Mouse (Mus musculus) liver, embryonic 18 days (tissue): ENCODE results near the gene Ugt1a8. TPM values are rescaled to one million over a fixed set of nuclear protein-coding genes. Genes with fewer than 3 reads are reported as not detected.

ENCODE experiments used
- polyA plus RNA-seq: library from polyadenylated mRNA; depleted of rRNA; stranded (reverse); fragments of >200 nt; gene quantifications from 2 replicates; pipeline ENCODE4 v1.2.3, GENCODE M21; 2012; rRNA removed

Gene Ugt1a8
- 0.01 and 0.02 TPM in 2 replicates for polyA plus RNA-seq

GRCm38 (mm10) chr1:88087513-88087912, at the start of gene Ugt1a8:
Ugt1a8 (plus strand) TSS chr1:88087813.

GRCm38 (mm10) chr1:88055088-88055487, 32.5 kb upstream of the Ugt1a8 start, which contains the start of gene Ugt1a10:
Ugt1a10 (plus strand) TSS chr1:88055388.

GRCm38 (mm10) chr1:88070495-88070894, 17.1 kb upstream of the Ugt1a8 start, which contains the start of gene Ugt1a9:
Ugt1a9 (plus strand) TSS chr1:88070800.

GRCm38 (mm10) chr1:88094941-88095492, 7.4 kb downstream of the Ugt1a8 start, which contains the start of gene Ugt1a7c:
Ugt1a7c (plus strand) TSS chr1:88095062.

GRCm38 (mm10) chr1:88103019-88103418, 15.4 kb downstream of the Ugt1a8 start, which contains the start of gene Ugt1a6b:
Ugt1a6b (plus strand) TSS chr1:88103252.

GRCm38 (mm10) chr1:88134457-88135011, 46.9 kb downstream of the Ugt1a8 start, which contains the start of gene Ugt1a6a:
Ugt1a6a (plus strand) TSS chr1:88134809.

GRCm38 (mm10) chr1:88165711-88166110, 78.1 kb downstream of the Ugt1a8 start, which contains the start of gene Ugt1a5:
Ugt1a5 (plus strand) TSS chr1:88166012.

GRCm38 (mm10) chr1:88200456-88200855, 112.8 kb downstream of the Ugt1a8 start, which contains the start of gene Ugt1a2:
Ugt1a2 (plus strand) TSS chr1:88200601.

GRCm38 (mm10) chr1:88205294-88205922, 117.8 kb downstream of the Ugt1a8 start, which contains the start of gene Dnajb3:
Dnajb3 (minus strand) TSS chr1:88205782.

GRCm38 (mm10) chr1:88211812-88212211, 124.2 kb downstream of the Ugt1a8 start, which contains the start of gene Ugt1a1:
Ugt1a1 (plus strand) TSS chr1:88211959.

GRCm38 (mm10) chr1:88226670-88227379, 139.2 kb downstream of the Ugt1a8 start, which contains the start of gene Mroh2a:
Mroh2a (plus strand) TSS chr1:88226986.

Other genes with a start within 250 kb of the Ugt1a8 start
- gene Dgkd, start 234.5 kb upstream of the Ugt1a8 start, polyA plus RNA-seq = 11.8 and 13.1 TPM in 2 replicates
- 9.2 and 10.4 TPM in 2 replicates for gene Usp40, start 79.3 kb upstream of the Ugt1a8 start, polyA plus RNA-seq
- 0.07 and 0.12 TPM in 2 replicates for gene Ugt1a10, start 32.4 kb upstream of the Ugt1a8 start, polyA plus RNA-seq
- gene Ugt1a9, start 17.0 kb upstream of the Ugt1a8 start, polyA plus RNA-seq = 0.25 and 0.28 TPM in 2 replicates
- gene Ugt1a7c, start 7.2 kb downstream of the Ugt1a8 start, polyA plus RNA-seq = 2.7 and 3.7 TPM in 2 replicates
- 17.5 and 23.6 TPM in 2 replicates for gene Ugt1a6b, start 15.4 kb downstream of the Ugt1a8 start, polyA plus RNA-seq
- gene Ugt1a6a, start 47.0 kb downstream of the Ugt1a8 start, polyA plus RNA-seq = 20.2 and 26.6 TPM in 2 replicates
- 0.37 and 0.50 TPM in 2 replicates for gene Ugt1a5, start 78.2 kb downstream of the Ugt1a8 start, polyA plus RNA-seq
- 0.06 and 0.12 TPM in 2 replicates for gene Ugt1a2, start 112.8 kb downstream of the Ugt1a8 start, polyA plus RNA-seq
- gene Dnajb3, start 118.0 kb downstream of the Ugt1a8 start, polyA plus RNA-seq = 3.4 and 4.7 TPM in 2 replicates
- 78.8 and 129 TPM in 2 replicates for gene Ugt1a1, start 124.1 kb downstream of the Ugt1a8 start, polyA plus RNA-seq
- 3.6 and 4.9 TPM in 2 replicates for gene Mroh2a, start 139.2 kb downstream of the Ugt1a8 start, polyA plus RNA-seq
- gene Hjurp, start 189.8 kb downstream of the Ugt1a8 start, polyA plus RNA-seq = 54.5 and 64.0 TPM in 2 replicates
- gene Trpm8, start 189.8 kb downstream of the Ugt1a8 start, polyA plus RNA-seq = not detected in 2 replicates